Mouse (Mus musculus) midbrain, embryonic 13.5 days (tissue): ENCODE data around the gene Mtrf1. TPM values are rescaled to one million over a fixed set of nuclear protein-coding genes. Genes with fewer than 3 reads are reported as not detected.

Source experiments
- ATAC-seq: fragments of 200-750 bp; cut with Nextera tagmentation; 2 replicates; pipeline ENCODE4 v1.8.0; 2017; ENCODE audit warnings: mild to moderate bottlenecking, moderate TSS enrichment, moderate library complexity
- H3K27ac ChIP-seq: fragments of 300-500 bp; sonication (generic); 2 replicates; pipeline ENCODE4 v1.5.1; 2015; ENCODE audit warnings: inconsistent platforms, mild to moderate bottlenecking, moderate library complexity
- H3K27me3 ChIP-seq: fragments of 300-500 bp; sonication (generic); 2 replicates; pipeline ENCODE4 v1.6.1; 2015; ENCODE audit warnings: mild to moderate bottlenecking, inconsistent platforms
- H3K36me3 ChIP-seq: fragments of 300-500 bp; sonication (generic); 2 replicates; pipeline ENCODE4 v1.6.1; 2015; ENCODE audit warnings: mild to moderate bottlenecking, inconsistent platforms
- H3K4me1 ChIP-seq: fragments of 300-500 bp; sonication (generic); replicated peaks from 2 replicates; pipeline ENCODE4 v1.6.1; 2015; ENCODE audit warnings: inconsistent platforms
- H3K4me2 ChIP-seq: fragments of 300-500 bp; sonication (generic); replicated peaks from 2 replicates; pipeline ENCODE4 v1.6.1; 2015; ENCODE audit warnings: moderate library complexity, mild to moderate bottlenecking, inconsistent platforms
- H3K4me3 ChIP-seq: fragments of 300-500 bp; sonication (generic); replicated peaks from 2 replicates; pipeline ENCODE4 v1.5.1; 2015; ENCODE audit warnings: mild to moderate bottlenecking, inconsistent platforms
- H3K9ac ChIP-seq: fragments of 300-500 bp; sonication (generic); replicated peaks from 2 replicates; pipeline ENCODE4 v1.6.1; 2015; ENCODE audit warnings: mild to moderate bottlenecking, inconsistent platforms
- H3K9me3 ChIP-seq: fragments of 300-500 bp; sonication (generic); 2 replicates; pipeline ENCODE4 v1.6.1; 2016; ENCODE audit warnings: mild to moderate bottlenecking, inconsistent platforms
- WGBS: fragments of 180-500 bp; shearing (Covaris S2); methylation state at CpG from one replicate; pipeline ENCODE4 v1.1.7; 2015; 5-methylcytosine and 5-hydroxymethylcytosine counted together
- polyA plus RNA-seq: library from polyadenylated mRNA; unstranded; fragments of >200 nt; fragmentation: Nextera tagmentation; extraction: Ambion mirVana; gene quantifications from 2 replicates; pipeline ENCODE4 v1.2.1, GENCODE M21; 2015

Gene Mtrf1
- 11.1 and 11.3 TPM in 2 replicates for polyA plus RNA-seq

GRCm38 (mm10) chr14:79397321-79398122, at the start of gene Mtrf1:
Mtrf1 (plus strand) TSS chr14:79397772.
- no peaks in the 10 kb centered on the region for H3K27me3 ChIP-seq
- peak within 1 kb of the TSS; percentile 92 for H3K27ac ChIP-seq
- H3K4me1 ChIP-seq, result peaks cover 9% of the 10 kb centered on the region
- peak within 1 kb of the TSS; percentile 62 for H3K4me2 ChIP-seq
- H3K4me3 ChIP-seq, result peak within 1 kb of the TSS; percentile 56
- H3K9ac ChIP-seq, result peak within 1 kb of the TSS; percentile 64
- no peaks in the 10 kb centered on the region for H3K9me3 ChIP-seq
- 20% methylated on average over 23 of the region's 23 CpGs for WGBS
- peaks cover 12% of the 10 kb centered on the region for H3K36me3 ChIP-seq
- ATAC-seq, result peak; percentile 96

DNA sequence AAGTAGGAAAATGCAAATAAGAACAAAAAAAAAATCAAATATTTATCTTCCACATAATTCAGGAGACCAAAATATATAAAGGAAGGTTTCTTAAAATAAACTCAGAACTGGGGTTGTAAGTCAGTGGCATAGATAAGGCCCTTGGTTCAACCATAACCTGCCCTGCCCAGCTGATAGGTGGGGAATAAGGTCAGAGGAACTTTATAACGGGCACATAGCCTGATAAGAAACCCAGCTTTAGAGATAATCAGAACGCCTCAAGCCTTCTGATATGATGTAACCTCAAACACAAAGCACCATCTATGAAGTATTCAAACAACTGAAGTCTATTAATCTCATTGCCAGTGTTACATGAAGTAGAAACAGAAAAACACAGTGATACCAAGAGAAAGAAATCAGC, 39.5 kb upstream of the Mtrf1 start:
- Histone ChIP-seq H3K27ac (no peak overlapping the region), H3K4me2 (no peak overlapping the region), H3K36me3 (peaks cover 27% of the 10 kb centered on the region), H3K27me3 (no peaks in the 10 kb centered on the region), H3K9ac (no peak overlapping the region), H3K4me1 (no peaks in the 10 kb centered on the region), H3K4me3 (no peak overlapping the region), H3K9me3 (no peaks in the 10 kb centered on the region)
- 95% methylated on average over 2 of the region's 2 CpGs for WGBS
- no peak for ATAC-seq

DNA sequence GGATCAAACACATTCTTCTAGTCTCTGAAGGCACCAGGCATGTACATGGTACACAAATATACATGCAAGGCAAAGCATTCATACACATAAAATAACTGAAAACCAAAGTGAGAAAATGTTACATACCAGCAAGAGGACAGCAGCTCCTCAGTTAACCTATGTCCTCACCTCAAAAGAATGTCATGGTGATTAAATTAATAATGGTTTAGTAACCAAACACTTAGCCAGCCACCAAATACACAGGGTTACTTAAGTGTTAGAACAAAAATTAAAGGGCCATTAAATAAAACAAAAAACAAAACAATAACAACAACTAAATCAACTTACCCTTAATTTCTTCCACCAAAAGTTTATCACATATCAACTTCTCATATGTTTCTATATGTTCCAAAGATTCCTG, 20.5 kb upstream of the Mtrf1 start:
- Histone ChIP-seq H3K4me3 (no peak overlapping the region), H3K4me2 (no peak overlapping the region), H3K4me1 (no peaks in the 10 kb centered on the region), H3K27me3 (no peaks in the 10 kb centered on the region), H3K36me3 (peaks cover 21% of the 10 kb centered on the region), H3K9ac (no peak overlapping the region), H3K27ac (no peak overlapping the region), H3K9me3 (no peaks in the 10 kb centered on the region)
- ATAC-seq, result no peak

DNA sequence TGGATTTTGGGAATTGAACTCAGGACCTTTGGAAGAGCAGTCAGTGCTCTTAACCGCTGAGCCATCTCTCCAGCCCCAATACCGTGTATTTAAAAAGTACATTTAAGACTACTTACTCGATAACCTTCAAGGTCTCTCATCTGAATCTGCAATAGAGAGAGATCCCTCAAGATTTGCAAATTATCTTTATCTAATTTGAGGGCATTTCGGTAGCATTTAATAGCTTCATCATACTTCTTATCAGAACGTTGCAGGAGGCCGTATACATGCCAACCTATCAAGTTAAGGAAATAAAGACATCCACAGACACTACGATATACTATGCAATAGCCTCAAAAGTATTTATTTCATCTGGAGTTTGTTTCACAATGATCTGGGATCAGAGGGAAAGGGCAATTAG, 14.5 kb upstream of the Mtrf1 start:
- Histone ChIP-seq H3K4me2 (no peak overlapping the region), H3K9ac (no peak overlapping the region), H3K36me3 (peaks cover 19% of the 10 kb centered on the region), H3K27me3 (no peaks in the 10 kb centered on the region), H3K9me3 (no peaks in the 10 kb centered on the region), H3K4me3 (no peak overlapping the region), H3K27ac (no peak overlapping the region), H3K4me1 (no peaks in the 10 kb centered on the region)
- no peak for ATAC-seq
- WGBS, result 92% methylated on average over 7 of the region's 7 CpGs

DNA sequence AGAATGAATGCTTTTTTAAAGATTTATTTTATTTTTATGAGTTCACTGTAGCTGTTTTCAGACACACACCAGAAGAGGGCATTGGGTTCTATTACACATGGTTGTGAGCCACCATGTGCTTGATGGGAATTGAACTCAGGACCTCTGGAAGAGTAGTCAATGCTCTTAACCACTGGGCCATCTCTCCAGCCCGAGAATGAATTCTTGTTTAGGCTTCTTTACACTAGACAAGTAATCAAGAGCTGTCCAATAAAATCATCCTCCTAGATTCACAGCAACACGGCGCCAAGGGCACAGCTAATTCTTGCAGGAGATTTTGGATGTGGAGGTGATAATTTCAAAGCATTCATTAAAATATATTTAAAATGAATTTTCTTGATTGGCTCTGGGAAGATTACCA, 9.3 kb upstream of the Mtrf1 start:
- Histone ChIP-seq H3K9me3 (no peaks in the 10 kb centered on the region), H3K27ac (no peak overlapping the region), H3K4me1 (peaks cover 14% of the 10 kb centered on the region), H3K36me3 (0 out of 2 replicates have a peak, but pooled peaks cover 4% of the 10 kb centered on the region), H3K4me2 (no peak overlapping the region), H3K9ac (no peak overlapping the region), H3K27me3 (no peaks in the 10 kb centered on the region), H3K4me3 (no peak overlapping the region)
- ATAC-seq, result no peak
- WGBS, result 96% methylated on average over 3 of the region's 3 CpGs

DNA sequence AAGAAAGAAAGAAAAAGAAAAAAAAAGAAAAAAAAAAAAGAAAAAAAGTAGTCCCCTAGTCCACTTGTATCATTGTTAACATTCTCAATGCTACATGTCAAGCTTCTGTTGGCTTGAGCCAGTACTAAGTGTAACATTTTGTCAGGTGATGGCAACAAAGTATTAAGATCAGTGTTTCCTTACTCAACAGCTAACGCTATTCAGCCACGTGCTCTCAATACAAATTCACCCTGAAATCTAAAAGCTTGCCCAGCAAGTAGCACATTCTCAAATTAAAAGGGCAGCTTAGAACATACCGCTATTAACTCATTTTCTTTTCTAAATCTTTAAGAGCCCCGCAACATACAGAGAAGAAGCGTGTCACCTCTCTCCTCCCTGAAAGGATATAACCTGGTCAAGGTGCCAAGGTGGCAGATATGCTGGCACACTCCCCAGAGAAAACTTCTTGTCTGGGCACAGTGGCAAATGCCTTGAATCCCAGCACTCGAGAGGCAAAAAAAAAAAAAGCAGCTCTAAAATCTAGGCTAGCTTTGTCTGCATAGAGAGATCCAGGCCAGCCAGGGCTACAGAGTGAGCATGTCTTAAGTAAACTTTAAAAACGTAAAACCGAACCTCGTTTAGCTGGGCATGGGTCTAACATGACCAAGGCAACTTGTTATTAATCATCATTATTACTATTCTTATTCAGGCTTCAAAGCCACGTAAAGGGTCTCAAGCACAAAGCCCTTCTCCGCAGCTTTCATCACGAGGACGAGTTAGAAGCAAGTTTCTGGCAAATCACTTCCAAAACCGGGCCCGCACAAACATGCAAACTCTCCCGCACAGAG, 7.9 kb upstream of the Mtrf1 start:
- Histone ChIP-seq H3K27me3 (no peaks in the 10 kb centered on the region), H3K27ac (peak overlapping the region; percentile 95), H3K4me2 (peak overlapping the region; percentile 60), H3K4me3 (peak overlapping the region; percentile 70), H3K9ac (peak overlapping the region; percentile 78), H3K4me1 (peaks cover 14% of the 10 kb centered on the region), H3K9me3 (no peaks in the 10 kb centered on the region), H3K36me3 (0 out of 2 replicates have a peak, but pooled peaks cover 4% of the 10 kb centered on the region)
- WGBS, result under 1% methylated on average over 16 of the region's 16 CpGs
- ATAC-seq, result peak; percentile 5; the same call in 1 of the 2 replicates

GRCm38 (mm10) chr14:79390265-79390926, 7.2 kb upstream of the Mtrf1 start, which contains the start of gene Naa16:
Naa16 (minus strand) TSS chr14:79390778.
- Histone ChIP-seq H3K27ac (peak within 1 kb of the TSS; percentile 95), H3K4me2 (peak within 1 kb of the TSS; percentile 60), H3K36me3 (0 out of 2 replicates have a peak, but pooled peaks cover 4% of the 10 kb centered on the region), H3K4me1 (peaks cover 14% of the 10 kb centered on the region), H3K4me3 (peak within 1 kb of the TSS; percentile 70), H3K9me3 (no peaks in the 10 kb centered on the region), H3K27me3 (no peaks in the 10 kb centered on the region), H3K9ac (peak within 1 kb of the TSS; percentile 78)
- ATAC-seq, result peak; percentile 98
- under 1% methylated on average over 69 of the region's 71 CpGs for WGBS

DNA sequence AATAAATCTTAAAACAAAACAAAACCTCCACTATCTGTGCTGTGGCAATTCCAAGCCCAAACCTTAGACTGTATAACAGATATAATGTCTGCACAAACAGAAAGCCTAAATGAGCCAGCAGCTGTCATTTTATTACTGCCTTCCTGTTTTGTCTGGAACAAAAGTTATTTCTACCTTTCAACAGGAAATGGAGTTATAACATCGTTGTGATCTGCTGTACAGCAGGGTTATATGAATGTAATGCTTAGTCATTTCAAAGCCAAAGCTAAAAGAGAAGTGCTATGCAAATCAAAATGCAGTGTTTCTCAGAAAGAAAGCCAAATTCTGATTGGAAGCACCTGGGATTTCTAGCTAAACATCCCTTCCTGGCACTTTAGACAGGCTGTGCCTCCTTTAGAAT, 4.3 kb upstream of the Mtrf1 start:
- WGBS, result 90% methylated on average over 1 of the region's 1 CpGs
- H3K9ac ChIP-seq, result no peak overlapping the region
- no peak overlapping the region for H3K4me2 ChIP-seq
- no peak for ATAC-seq
- no peaks in the 10 kb centered on the region for H3K27me3 ChIP-seq
- H3K27ac ChIP-seq, result no peak overlapping the region
- no peaks in the 10 kb centered on the region for H3K9me3 ChIP-seq
- peaks cover 17% of the 10 kb centered on the region for H3K4me1 ChIP-seq
- H3K4me3 ChIP-seq, result no peak overlapping the region
- H3K36me3 ChIP-seq, result no peaks in the 10 kb centered on the region

DNA sequence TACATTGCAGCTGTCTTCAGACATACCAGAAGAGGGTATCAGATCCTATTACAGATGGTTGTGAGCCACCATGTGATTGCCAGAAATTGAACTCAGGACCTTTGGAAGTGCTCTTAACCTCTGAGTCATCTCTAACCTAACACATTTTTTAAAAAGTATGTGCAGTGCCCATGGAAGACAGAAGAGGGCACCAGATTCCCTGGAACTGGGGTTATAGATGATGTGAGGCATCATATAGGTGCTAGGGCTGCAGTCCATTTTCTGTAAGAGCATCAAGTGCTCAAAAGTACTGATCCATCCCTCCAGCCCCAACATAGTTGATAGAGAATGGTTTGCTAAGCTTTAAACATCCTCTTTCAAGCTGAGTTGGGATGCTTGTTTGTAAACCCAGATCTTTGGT, 3.0 kb upstream of the Mtrf1 start:
- Histone ChIP-seq H3K4me2 (no peak overlapping the region), H3K27me3 (no peaks in the 10 kb centered on the region), H3K36me3 (no peaks in the 10 kb centered on the region), H3K4me3 (no peak overlapping the region), H3K4me1 (peaks cover 12% of the 10 kb centered on the region), H3K9ac (no peak overlapping the region), H3K9me3 (no peaks in the 10 kb centered on the region), H3K27ac (no peak overlapping the region)
- no peak for ATAC-seq

DNA sequence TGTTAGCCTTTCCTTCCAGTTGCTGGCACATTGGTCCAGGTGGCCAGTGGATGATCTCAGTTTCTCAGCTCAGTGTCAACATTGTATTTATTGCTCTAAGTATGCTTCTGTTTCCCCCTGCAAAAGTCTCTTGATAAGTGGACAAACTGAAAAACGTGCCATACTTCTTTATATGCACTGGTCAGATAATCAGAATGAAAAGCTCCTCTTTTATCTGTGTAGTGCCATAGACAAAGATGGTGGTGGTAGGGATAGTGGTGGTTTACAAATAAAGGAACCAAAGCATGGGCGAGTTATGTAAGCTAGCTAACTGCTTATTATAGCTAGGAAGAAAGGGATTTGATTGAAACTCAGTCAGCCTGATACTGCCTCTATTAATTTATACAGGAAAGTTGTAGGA, 10.1 kb downstream of the Mtrf1 start:
- 85% methylated on average over 2 of the region's 2 CpGs for WGBS
- Histone ChIP-seq H3K27ac (no peak overlapping the region), H3K4me2 (no peak overlapping the region), H3K9me3 (no peaks in the 10 kb centered on the region), H3K4me3 (no peak overlapping the region), H3K27me3 (no peaks in the 10 kb centered on the region), H3K36me3 (peaks cover 24% of the 10 kb centered on the region), H3K9ac (no peak overlapping the region), H3K4me1 (no peaks in the 10 kb centered on the region)
- ATAC-seq, result no peak

DNA sequence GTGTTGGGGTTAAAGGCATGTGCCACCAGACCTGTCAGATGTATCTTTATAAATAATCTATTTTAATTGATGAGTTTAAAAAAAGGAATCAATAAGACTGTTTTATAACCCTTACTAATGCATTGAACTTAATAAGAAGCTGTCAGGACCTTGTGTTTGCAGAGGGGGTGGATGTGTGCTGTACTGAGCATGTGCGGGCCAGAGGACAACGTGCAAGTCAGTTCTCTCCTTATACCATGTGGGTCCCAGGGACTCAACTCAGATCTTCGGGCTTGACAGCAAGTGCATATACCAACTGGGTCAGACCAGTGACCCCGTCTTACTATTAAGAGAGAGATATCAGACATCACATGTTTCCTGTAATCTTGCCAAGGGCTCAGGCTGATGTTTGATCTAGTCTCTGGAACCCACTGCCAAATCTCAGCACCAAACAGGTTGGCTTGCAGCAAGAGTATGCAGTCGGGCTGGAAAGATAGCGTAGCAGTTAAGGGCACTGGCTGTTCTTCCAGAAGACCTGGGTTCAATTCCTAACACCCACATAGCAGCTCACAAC, 11.8 kb downstream of the Mtrf1 start:
- no peak overlapping the region for H3K4me2 ChIP-seq
- no peaks in the 10 kb centered on the region for H3K4me1 ChIP-seq
- ATAC-seq, result no peak
- no peak overlapping the region for H3K27ac ChIP-seq
- H3K9me3 ChIP-seq, result no peaks in the 10 kb centered on the region
- H3K36me3 ChIP-seq, result peaks cover 28% of the 10 kb centered on the region
- no peaks in the 10 kb centered on the region for H3K27me3 ChIP-seq
- no peak overlapping the region for H3K4me3 ChIP-seq
- WGBS, result 94% methylated on average over 6 of the region's 6 CpGs
- no peak overlapping the region for H3K9ac ChIP-seq
